Mouse (Mus musculus) lung, adult 2 months (tissue): ENCODE measurements around the gene Chst15. TPM values are rescaled to one million over a fixed set of nuclear protein-coding genes. Genes with fewer than 3 reads are reported as not detected.

Experiments used
- DNase-seq: peaks from one replicate; pipeline ENCODE4 v3.0.0; 2022
- H3K4me1 ChIP-seq: fragments of 200-500 bp; 2 replicates; pipeline ENCODE4 v1.6.1; 2011; ENCODE audit warnings: low read length; ENCODE audit not compliant: control insufficient read depth, insufficient read depth
- H3K4me3 ChIP-seq: fragments of 200-500 bp; replicated peaks from 2 replicates; pipeline ENCODE3; 2011; ENCODE audit warnings: low read depth, mild to moderate bottlenecking, control low read depth, low read length; ENCODE audit errors: extremely low read depth
- CTCF ChIP-seq: fragments of 200-500 bp; IDR thresholded peaks from 2 replicates; pipeline ENCODE4 v1.5.1; 2011; ENCODE audit warnings: mild to moderate bottlenecking, low read length, control low read depth; ENCODE audit not compliant: insufficient read depth
- WGBS: fragments of 180-500 bp; shearing (Covaris S2); methylation state at CpG from one replicate; pipeline ENCODE4 v1.1.7; 2018; 5-methylcytosine and 5-hydroxymethylcytosine counted together
- polyA plus RNA-seq: library from polyadenylated mRNA; depleted of rRNA; stranded (reverse); fragments of >200 nt; gene quantifications from 2 replicates; pipeline ENCODE4 v1.2.3, GENCODE M21; 2012; rRNA removed

The Chst15 gene
- polyA plus RNA-seq, 1 experiment: 14.7 TPM

DNA sequence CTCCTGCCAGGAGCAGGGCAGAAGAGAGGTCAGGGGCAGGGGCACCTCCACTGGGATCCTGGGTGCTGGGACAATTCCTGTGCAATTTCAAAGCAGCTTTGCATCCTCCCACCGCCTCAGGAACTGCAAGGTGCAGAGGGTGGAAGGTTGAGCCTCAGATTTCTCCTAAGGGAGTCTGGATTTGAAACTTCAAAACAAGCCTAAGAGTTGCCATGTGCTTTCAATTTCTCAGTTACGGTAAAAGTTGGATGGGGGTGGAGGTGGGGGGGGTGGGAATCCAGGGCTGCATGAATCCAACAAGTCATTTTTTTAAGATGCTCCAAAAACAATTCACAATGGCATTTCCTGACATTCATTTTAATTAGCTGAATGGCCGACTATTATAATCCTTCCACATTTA is 129.6 kb downstream of the Chst15 start:
- Histone ChIP-seq H3K4me3 (no peak overlapping the region), H3K4me1 (no peaks in the 10 kb centered on the region)
- WGBS: 48% methylated on average over 3 of the region's 3 CpGs
- DNase-seq: no peak
- no peak for TF ChIP-seq CTCF

Other genes with a start within 250 kb of the Chst15 start
- 2.4 and 5.4 TPM in 2 replicates for gene Cpxm2, start 162.5 kb downstream of the Chst15 start, polyA plus RNA-seq